Mouse (Mus musculus): ENCODE data around the gene Rab5if.

DNA sequence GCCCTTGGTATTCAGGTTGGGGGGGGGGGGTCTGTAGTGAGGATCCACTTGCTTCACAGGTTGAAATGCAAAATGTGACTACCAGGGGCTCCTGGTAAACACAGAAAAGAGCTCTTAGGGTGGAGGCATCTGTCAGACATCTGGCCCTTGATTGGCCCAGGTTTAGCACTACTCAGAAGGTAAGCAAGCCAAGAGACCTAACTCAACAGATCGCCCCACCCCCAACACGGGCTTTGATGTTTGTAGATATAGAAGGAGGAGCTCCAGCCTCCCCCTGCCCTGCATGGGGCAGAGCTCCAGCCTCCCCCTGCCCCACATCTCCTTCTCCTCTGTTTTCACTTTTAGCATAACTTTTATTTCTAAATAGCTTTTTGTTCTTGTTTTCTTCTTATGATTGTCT, 56.9 kb downstream of the Rab5if start:
- TF ChIP-seq POLR2A (IDR thresholded peaks at IDR 0.05; ENCODE audit: insufficient read length, low read depth), result no peak
- no peak for TF ChIP-seq MAX (IDR thresholded peaks at IDR 0.05; ENCODE audit: low read depth)
- TF ChIP-seq POLR2AphosphoS2 (IDR thresholded peaks at IDR 0.05; ENCODE audit: insufficient read length, low read depth), result no peak
- TF ChIP-seq TCF12 (IDR thresholded peaks at IDR 0.05; ENCODE audit: insufficient read depth, poor library complexity, severe bottlenecking), result no peak
- no peak for TF ChIP-seq E2F4 (IDR thresholded peaks at IDR 0.05; ENCODE audit: insufficient read depth)

All from myocyte (in vitro differentiated cells).